Mouse (Mus musculus) ovary, postnatal 36 days (tissue): ENCODE data around the gene Nrp2.

Experiments
- DNase-seq: peaks from one replicate; pipeline ENCODE4 v3.0.0; 2022; ENCODE audit warnings: low spot score, mixed read lengths

Nrp2 gene

DNA sequence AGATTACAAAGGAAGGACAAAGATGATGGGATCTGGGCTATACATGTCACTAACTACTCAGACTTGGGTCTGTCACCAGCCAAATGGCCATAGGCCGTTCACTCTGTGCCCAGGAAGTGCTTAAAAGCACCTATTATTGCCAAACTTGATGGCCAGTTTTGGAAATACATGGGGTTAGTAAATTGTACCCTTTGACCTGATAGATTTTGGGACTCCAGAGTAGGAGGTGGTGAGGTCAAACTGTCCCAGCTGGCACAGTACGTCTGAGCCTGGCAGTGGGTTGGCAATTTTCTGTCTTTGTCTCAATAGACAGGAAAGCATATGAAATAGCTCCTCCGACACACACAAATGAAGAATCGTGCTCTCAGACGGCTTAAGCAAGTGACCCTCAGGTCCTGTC lies 20.8 kb downstream of the Nrp2 start:
- no peak for DNase-seq

DNA sequence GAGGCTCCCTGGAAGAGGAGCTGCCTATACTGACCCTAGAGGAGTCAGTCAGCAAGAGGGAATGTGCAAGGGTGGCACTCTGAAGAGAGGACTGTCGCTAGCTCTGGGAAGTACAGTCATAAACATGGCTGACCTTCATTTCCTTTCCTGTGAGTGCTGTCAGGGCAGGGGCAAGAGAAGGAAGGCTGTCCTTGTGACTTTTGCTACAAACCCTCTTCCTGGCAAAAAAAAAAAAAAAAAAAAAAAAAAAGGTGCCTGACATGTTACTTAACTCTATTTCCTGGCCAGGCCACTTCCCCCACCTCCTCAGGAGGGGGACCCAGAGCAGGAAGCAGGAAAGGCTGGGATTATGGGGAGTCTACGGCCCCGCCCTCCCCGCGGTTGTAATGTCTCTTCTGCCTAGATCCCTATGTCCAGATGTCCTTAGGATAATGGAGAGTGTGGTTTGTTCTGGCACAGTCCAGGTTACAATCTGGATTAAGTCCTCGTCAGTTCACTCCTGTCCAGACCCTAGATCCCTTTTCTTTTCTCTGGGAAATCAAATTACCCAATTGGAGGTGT lies 21.5 kb downstream of the Nrp2 start:
- no peak for DNase-seq

DNA sequence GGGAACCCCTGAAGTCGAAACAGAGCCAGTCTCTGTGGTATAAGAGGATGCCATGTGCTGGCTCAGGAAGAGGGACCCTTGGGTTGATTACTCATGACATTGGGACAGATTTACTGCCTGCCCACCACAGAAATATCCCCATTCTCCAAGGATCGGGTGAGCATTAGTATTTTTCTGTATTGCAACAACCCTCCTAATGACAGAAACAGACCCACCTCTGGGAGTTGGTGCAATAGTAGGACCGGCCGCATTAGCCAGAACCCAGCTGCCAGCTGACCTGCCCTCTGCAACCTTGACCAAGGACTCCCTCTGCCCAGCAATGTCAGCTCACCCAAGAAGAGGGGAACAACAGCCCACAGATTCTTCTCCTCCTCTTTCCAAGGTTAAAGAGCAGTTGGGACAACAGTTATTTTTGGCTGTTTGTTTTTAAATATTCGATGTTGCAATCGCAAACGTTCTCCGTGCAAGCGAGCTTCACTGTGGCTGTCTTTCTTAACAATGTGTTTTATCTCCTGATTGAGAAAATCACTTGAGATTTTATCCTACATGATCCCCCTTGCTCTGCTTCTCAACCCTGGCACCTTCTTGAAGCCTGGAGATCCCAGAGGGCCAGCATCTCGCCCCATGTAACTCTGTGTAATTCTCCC lies 22.1 kb downstream of the Nrp2 start:
- DNase-seq = peak; percentile 65

DNA sequence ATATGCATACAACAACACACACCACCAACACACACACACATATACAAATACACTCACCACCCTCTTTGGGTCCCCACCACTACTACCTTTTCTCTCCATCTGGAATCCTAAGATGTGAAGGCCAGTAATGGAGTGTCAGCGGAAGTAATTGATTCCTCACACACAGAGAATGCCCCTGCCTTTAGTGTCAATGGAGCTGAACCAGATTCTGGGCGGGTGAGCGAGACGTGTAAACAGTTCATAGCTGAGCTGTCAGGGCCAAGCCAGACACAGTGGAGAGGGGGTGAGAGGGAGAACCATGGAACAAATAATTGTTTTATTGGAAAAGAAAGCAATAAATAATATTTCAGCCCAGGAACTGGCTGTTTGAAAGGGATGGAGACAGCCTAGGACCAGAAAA lies 24.1 kb downstream of the Nrp2 start:
- DNase-seq = no peak

DNA sequence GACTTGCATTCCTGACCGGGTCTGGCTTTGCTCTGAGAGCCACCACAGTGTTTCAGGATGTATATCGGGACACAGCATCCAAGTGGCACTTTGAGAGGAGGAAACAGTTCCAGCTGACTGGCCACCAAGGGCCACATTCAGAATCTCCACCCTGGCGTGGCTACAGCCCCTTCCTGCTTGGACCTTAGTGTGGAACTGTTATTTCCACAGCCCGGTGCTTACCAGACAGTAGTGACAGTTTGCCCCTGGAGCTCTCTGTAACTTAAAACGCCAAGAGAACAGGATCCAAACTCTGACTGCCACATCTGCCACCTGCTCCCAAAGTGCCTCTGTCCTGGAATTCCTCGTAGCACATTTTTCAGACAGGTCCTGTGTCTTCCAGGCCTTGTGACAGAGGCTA lies 25.3 kb downstream of the Nrp2 start:
- DNase-seq = no peak

DNA sequence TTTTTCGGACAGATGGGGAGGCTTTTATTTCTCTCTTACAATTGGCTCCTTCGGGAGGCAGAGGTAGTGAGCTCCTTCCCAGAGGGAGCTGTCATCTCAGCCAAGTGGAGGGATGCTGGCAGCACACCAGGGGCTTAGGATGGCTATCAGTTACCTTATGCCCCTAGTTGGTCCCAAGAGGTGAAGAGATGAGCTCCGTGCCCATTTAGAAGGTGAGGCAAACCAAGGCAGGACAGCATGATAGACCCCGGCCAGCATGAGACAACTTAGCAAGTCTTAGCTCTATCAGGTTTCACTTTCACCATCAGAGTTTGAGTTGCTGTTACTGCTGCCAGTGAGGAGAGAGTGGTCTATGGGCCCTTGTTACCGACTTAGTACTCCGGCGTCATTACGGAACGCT lies 25.8 kb downstream of the Nrp2 start:
- DNase-seq = no peak

DNA sequence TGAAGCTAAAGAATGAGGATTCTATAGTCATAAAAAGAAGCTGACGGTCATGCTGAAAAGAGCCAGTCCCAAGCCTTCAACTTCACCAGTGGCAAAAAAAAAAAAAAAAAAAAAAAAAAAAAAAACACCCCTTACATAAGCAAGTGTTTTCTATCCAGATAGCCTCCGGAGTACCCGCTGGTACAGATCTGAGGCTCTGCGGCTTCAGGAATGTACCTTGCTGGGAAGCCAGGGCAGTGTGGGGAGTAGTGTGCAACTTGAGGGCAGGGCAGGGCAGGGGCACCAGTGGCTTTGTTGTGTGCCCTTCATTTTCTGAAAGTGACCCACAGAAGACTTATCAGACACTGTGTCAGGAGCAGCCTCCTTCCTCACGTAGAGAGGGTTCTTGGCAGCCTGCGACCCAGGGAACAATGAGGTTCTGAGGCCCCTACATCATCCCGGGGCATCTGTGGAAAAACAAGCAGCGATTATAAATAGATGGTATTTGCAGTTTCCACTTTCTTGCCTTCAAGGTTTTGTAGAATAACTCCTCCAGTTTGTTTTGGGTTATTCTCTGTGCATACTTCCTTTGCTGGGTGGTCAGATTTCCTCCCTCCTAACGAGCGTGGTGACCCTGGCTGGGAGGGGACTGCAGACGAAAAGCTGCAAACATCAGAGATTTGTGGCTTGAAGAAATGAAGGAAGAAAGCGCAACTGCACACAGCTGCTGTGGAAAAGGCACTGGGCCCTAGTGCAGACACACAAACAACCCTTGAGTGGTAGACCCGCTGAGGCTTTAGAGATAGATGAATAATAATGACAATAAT lies 26.5 kb downstream of the Nrp2 start:
- peak; percentile 48 for DNase-seq

DNA sequence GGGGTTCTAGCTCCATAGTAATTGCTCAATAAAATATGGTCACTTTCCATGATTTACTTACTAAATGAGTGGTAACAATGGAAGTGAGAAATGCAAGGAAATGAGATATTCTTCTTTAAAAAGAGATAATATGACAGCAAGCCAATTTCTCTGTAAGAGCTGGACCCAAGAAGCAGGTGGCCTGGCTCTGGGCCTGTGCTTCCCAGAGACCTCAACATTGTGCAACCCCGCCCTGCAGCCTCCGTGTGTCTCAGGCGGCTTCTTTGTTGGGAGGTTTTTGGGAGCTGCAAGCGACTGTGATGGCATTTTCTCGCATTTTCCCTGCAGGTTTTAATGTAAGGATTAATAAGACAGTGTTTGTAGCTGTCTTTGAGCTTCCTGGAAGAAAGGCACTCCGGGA lies 29.0 kb downstream of the Nrp2 start:
- DNase-seq = no peak

DNA sequence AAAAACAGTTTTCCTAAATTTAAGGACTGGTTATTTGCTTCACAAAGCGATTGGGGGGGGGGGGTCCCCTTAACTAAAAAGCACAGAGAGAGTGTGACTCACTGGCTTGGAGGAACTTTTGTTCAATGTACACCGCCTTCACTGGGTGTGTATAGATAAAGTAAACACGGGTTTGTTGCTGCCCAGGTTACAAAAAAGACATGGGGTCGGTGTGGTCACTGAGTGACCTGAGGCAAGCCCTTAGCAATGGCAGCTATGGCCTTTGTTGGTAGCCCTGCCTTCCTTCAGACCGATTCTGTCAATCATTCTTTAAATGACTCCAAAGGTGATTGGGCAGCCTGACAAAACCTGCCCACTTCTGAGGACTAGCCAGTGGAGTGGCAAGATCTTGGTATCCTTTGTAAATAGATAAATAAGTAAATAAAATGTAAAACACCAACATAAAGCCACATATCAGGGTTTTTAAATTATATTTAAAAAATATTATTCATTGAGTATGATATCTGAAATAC lies 31.4 kb downstream of the Nrp2 start:
- DNase-seq = no peak

DNA sequence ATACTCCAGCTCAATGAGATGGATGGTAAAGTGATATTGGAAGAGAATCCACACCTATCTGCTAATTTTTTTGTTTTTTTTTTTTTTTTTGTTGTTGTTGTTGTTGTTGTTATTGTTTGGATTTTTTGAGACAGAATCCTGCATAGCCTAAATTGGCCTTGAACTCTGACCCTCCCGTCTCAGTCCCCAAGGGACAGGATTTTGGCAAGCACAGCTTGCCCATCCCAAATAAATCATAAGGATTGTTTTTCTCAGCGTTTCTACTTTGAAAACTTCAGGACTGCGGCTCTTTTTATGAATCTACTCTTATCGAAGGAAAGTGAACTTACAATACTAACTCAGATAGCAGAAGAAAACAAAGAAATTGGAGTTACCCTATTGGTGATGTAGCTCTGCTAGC lies 31.9 kb downstream of the Nrp2 start:
- DNase-seq = no peak

DNA sequence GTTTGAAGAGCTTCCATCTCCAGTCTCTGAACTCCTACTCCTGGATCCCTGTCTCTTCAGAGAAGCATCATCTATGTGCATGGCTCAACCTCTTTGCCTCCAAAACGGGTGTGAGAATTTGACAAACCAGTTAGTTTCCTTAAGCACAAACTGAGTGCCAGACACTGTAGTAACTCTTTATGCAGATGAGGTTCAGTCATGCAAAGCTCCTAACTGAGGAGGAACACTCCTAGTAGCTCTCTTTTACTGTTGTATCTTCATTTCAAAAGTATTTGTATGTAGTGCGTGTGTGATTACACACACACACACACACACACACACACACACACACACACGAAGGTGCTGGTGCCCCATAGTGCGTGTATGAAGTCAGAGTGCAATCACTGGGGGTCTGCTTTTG lies 32.8 kb downstream of the Nrp2 start:
- DNase-seq = no peak

DNA sequence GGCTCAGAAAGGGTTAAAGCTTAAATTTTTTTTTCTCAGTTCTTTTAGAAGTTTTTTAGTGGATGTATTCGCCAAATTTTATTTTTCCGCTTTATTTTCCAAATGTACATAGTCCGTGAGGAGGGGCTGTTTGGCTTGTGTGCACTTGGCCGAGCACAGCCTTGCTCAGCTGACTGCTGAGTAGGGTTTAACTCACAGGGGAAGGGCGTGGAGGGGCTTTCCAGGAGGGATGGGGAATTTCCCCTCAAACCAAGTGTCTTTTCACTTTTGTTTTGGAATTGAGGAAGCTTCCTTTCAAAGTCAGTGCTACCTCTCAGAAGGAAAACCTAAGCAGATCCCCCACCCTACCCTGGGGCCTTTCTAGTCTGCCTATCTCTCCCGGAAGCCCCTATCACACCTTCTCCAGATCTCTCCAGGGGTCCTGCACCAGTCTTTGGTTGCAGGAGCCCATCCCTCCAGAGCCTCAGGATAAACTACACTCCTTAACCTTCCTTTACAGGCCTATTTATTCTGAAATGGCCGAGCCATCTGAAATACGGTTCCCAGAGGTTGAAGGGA lies 33.4 kb downstream of the Nrp2 start:
- no peak for DNase-seq

DNA sequence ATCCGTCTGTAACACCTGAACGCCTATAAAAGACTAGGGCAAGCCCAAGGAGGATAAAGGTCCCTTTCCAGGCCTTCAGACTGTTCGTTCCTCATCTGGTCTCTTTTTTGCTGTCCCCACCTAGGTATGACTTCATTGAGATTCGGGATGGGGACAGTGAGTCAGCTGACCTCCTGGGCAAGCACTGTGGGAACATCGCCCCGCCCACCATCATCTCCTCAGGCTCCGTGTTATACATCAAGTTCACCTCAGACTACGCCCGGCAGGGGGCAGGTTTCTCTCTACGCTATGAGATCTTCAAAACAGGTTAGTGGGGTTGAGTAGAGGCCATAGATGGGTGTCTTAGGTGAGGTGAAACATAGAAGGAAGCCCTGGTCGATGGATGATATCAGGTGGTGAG lies 35.1 kb downstream of the Nrp2 start:
- DNase-seq = no peak

DNA sequence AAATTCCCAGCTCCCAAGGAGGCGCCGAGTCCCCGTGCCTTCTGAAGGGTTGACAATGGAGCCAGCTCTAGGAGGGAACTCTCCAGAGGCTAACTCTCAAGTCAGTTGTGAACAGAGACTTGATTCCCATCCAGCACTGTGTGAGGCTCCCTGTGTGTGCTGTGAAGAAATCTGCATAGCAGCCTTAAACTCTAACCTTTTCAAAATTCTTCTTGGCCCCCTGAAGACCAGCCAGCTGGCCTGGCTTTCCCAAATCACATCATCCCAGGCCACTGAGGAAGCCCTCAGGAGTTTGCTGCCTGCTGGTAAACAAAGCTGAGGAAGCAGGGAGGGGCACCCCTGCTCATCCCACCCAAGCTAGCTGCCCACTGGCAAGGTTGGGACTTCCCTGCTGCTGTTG lies 39.0 kb downstream of the Nrp2 start:
- no peak for DNase-seq

DNA sequence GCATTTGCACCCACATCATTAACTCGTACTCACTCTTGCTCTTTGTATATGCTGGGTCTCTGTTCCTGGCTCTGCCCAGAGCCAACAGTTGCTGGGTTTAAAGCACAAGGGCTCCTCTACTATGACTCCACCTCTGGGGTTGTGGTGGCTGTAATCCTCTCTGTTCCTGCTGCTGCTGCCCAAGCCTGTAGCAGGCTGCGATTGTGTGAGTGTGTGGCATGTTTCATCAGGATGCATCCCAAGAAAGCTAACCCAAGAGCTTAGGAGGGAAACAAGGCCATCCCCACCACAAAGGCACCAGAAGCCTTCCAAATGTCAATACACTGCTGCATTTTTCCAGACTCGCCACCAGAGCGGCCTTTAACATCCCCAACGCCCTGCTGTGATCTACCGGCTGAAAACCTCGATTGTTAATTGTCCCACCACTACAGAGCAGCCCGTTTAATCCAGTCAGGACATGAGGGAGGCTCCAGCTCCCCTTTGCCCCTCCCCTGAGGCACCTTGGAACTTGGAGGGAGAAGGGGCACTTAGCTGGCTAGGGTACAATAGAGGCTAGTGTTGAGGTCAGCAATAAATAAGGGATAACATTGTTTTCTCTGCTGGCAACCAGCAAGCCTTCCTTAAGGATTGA lies 40.1 kb downstream of the Nrp2 start:
- DNase-seq = no peak

DNA sequence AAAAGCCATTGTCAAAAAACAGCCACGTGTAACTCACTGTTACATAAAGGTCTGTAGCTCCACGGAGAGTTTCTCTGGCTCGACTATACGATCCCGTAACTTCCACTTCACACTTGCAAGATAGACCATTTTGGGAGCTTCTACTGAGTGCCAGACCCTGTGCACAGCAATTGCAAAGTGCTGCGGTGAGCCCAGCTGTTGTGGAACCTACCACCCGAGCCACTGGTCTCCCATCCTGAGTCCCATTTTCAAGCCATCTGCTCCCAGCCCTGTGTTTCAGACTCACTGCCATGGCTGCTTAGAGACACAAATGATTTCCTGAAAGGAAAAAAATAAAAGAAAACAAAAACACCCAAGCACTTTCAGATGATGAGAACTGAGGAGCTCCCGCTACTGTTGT lies 42.8 kb downstream of the Nrp2 start:
- no peak for DNase-seq

DNA sequence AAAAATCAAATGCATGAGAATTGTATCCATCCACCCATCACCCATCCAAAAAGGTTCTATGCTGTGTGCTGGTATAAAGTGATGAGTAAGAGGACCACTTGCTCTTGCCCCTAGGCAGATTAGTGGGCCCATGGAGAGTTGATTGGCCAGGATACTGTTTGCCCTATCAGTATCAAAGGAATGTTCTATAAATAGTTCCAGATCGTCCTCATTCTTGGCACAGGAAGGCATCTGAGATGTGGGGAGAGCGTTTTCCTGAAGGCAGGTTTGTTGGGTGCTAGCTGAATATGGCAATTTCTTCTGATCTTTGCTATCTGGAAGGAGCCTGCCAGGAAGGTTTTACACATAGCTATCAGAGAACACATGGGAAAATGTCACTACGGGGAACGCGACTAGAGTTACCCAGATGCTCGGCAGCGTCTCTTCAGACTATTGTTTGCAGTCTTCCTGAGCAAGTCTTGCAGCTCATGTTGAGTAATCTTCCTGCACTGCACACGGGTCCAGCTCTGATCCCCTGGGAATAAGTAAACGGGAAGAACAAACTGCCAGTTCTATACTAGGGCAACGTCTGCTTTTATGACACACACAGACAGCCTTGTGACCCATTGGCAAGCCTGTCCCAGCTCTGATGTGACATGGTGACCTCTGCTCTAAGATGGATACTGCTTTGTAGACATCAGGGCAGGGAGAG lies 44.5 kb downstream of the Nrp2 start:
- no peak for DNase-seq

DNA sequence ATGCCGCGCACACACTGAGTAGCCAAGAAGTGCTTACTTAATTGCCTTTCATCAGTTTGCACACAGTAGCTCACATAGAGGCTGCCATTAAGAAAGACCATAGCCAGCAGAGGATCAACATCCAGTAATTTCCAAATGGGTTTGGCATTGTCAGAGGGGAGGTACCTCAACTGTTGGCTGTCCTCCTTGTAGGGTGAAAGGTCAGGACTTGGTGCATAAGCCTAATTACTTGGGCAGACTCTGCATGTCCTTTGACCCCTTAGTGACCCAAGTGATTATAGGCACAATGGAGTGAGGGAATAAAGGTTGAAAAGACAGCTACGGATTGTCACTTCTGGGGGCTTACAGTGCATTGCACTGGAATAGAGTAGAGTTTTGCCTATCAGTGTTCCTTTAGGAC lies 45.3 kb downstream of the Nrp2 start:
- no peak for DNase-seq

DNA sequence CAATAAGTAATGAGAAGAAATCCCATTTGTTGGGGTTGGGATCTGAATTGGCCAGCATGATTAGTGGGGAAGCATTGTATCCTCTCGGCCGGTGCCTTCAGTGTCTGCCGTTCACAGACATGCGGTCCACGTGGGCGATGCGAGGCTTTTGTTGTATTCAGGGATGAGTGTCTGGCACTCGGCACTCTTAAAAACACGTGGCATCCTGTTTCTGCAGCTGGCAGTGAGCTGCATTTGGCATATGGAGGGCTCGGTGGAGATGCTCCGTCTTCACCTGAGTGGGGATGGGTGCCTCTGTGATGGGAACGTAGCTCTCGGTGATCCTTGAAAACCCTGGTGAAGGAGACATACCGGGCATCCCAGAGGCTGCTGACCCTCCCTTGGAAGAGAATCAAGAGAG lies 46.6 kb downstream of the Nrp2 start:
- no peak for DNase-seq

DNA sequence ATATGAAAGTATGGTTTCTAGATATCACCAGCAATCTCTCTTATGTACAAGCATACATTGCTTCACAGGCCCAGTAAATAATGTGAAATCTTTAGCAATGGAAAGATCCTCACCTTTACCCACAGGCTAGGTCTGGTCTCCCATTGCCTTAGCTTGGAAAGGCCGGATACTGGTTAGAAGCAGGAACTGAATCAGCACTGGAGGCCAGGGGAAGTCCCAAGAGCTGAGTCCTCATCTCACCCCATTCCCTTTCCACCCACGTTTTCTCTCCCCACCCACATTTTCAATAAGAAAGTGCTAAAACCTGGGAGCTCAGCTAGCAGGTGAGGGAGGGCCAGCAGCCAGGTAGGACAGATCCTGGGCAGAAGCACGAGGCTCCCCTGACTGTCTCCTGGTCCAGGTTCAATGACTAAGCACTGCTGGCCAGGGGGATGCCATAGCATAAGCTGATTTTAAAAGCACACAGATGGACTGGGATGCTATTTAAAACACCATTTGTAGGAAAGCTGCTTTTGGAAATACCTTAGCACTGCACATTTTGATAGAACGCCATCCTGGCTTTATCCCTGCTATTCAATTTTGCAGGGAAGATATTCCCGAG lies 47.4 kb downstream of the Nrp2 start:
- DNase-seq = no peak
